Mouse (Mus musculus): ENCODE results near the gene Gm20388.

- TF ChIP-seq CTCF (IDR thresholded peaks at IDR 0.05; ENCODE audit: control insufficient read depth, insufficient read depth, low read length) (no peak), POLR2A (IDR thresholded peaks at IDR 0.05; ENCODE audit: borderline replicate concordance, control insufficient read depth, low read depth, low read length) (no peak)
Measured at GRCm38 (mm10) chr8:121705174-121705573, 1794.5 kb downstream of the Gm20388 start.

All from bone marrow, adult 2 months (tissue).